Mouse (Mus musculus) neural tube, embryonic 15.5 days (tissue): ENCODE measurements around the gene Atxn1. TPM values are rescaled to one million over a fixed set of nuclear protein-coding genes. Genes with fewer than 3 reads are reported as not detected.

ENCODE experiments used
- ATAC-seq: fragments of 200-750 bp; cut with Nextera tagmentation; 2 replicates; pipeline ENCODE4 v1.8.0; 2017; ENCODE audit warnings: mild to moderate bottlenecking, moderate TSS enrichment, moderate library complexity; ENCODE audit not compliant: low FRiP score
- H3K27ac ChIP-seq: fragments of 300-500 bp; sonication (generic); replicated peaks from 2 replicates; pipeline ENCODE4 v1.5.1; 2015; ENCODE audit warnings: mild to moderate bottlenecking, inconsistent platforms
- H3K27me3 ChIP-seq: fragments of 300-500 bp; sonication (generic); replicated peaks from 2 replicates; pipeline ENCODE4 v1.6.1; 2015; ENCODE audit warnings: inconsistent platforms
- H3K36me3 ChIP-seq: fragments of 300-500 bp; sonication (generic); 2 replicates; pipeline ENCODE4 v1.6.1; 2015; ENCODE audit warnings: inconsistent platforms
- H3K4me1 ChIP-seq: fragments of 300-500 bp; sonication (generic); 2 replicates; pipeline ENCODE4 v1.6.1; 2015; ENCODE audit warnings: inconsistent platforms
- H3K4me2 ChIP-seq: fragments of 300-500 bp; sonication (generic); 2 replicates; pipeline ENCODE4 v1.6.1; 2015; ENCODE audit warnings: inconsistent platforms, mild to moderate bottlenecking, moderate library complexity
- H3K4me3 ChIP-seq: fragments of 300-500 bp; sonication (generic); replicated peaks from 2 replicates; pipeline ENCODE4 v1.5.1; 2015; ENCODE audit warnings: mild to moderate bottlenecking, inconsistent platforms
- H3K9ac ChIP-seq: fragments of 300-500 bp; sonication (generic); replicated peaks from 2 replicates; pipeline ENCODE4 v1.6.1; 2015; ENCODE audit warnings: mild to moderate bottlenecking, inconsistent platforms
- H3K9me3 ChIP-seq: fragments of 300-500 bp; sonication (generic); replicated peaks from 2 replicates; pipeline ENCODE4 v1.6.1; 2016; ENCODE audit warnings: inconsistent platforms
- WGBS: fragments of 180-500 bp; shearing (Covaris S2); methylation state at CpG from one replicate; pipeline ENCODE4 v1.1.7; 2015; ENCODE audit warnings: mixed read lengths; 5-methylcytosine and 5-hydroxymethylcytosine counted together
- polyA plus RNA-seq: library from polyadenylated mRNA; unstranded; fragments of >200 nt; fragmentation: Nextera tagmentation; extraction: Ambion mirVana; gene quantifications from 2 replicates; pipeline ENCODE4 v1.2.1, GENCODE M21; 2015

The Atxn1 gene
- polyA plus RNA-seq, 1 experiment from 2014 or later: 9.5 TPM

GRCm38 (mm10) chr13:45924555-45924954 is 40.3 kb downstream of the Atxn1 start:
- Histone ChIP-seq H3K36me3 (no peaks in the 10 kb centered on the region), H3K4me2 (no peak overlapping the region), H3K27ac (no peak overlapping the region), H3K9ac (no peak overlapping the region), H3K9me3 (no peaks in the 10 kb centered on the region), H3K4me1 (0 out of 2 replicates have a peak, but pooled peaks cover 4% of the 10 kb centered on the region), H3K27me3 (no peaks in the 10 kb centered on the region), H3K4me3 (no peak overlapping the region)
- 85% methylated on average over 7 of the region's 7 CpGs for WGBS
- no peak for ATAC-seq

GRCm38 (mm10) chr13:45923086-45923485 is 41.7 kb downstream of the Atxn1 start:
- no peak overlapping the region for H3K27ac ChIP-seq
- H3K4me2 ChIP-seq: no peak overlapping the region
- H3K36me3 ChIP-seq: no peaks in the 10 kb centered on the region
- no peak overlapping the region for H3K9ac ChIP-seq
- H3K27me3 ChIP-seq: no peaks in the 10 kb centered on the region
- WGBS: 100% methylated on average over 1 of the region's 1 CpGs
- no peaks in the 10 kb centered on the region for H3K9me3 ChIP-seq
- 0 out of 2 replicates have a peak, but pooled peaks cover 4% of the 10 kb centered on the region for H3K4me1 ChIP-seq
- no peak overlapping the region for H3K4me3 ChIP-seq
- no peak for ATAC-seq

DNA sequence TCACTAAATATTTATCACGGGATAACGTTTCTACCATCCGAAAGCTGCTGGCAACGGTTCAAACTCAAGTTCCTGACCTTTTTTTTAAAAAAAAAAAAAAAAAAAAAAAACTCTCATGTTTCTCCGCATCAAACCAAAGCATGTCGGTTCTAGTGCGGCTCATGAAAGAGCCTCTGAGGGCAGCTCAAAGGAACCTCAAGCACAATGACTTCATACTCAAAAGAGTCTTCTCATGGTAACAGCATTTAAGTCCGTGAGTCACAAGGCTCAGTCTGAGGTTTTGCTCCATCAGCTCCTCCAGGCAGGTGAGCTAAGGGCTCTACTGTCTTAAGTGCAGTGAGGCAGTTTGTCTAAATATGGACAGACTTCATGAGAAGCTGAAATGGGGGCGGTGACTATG is 42.3 kb downstream of the Atxn1 start:
- 59% methylated on average over 9 of the region's 9 CpGs for WGBS
- no peaks in the 10 kb centered on the region for H3K9me3 ChIP-seq
- no peak for ATAC-seq
- no peaks in the 10 kb centered on the region for H3K36me3 ChIP-seq
- no peak overlapping the region for H3K4me2 ChIP-seq
- H3K27me3 ChIP-seq: no peaks in the 10 kb centered on the region
- H3K9ac ChIP-seq: no peak overlapping the region
- H3K4me1 ChIP-seq: peaks cover 4% of the 10 kb centered on the region; the same call in 1 of the 2 replicates
- no peak overlapping the region for H3K27ac ChIP-seq
- H3K4me3 ChIP-seq: no peak overlapping the region

- Histone ChIP-seq H3K4me2 (no peak overlapping the region), H3K9me3 (no peaks in the 10 kb centered on the region), H3K36me3 (no peaks in the 10 kb centered on the region), H3K27me3 (no peaks in the 10 kb centered on the region), H3K4me3 (no peak overlapping the region), H3K9ac (no peak overlapping the region), H3K4me1 (peaks cover 10% of the 10 kb centered on the region; the same call in 1 of the 2 replicates), H3K27ac (no peak overlapping the region)
- 96% methylated on average over 13 of the region's 15 CpGs for WGBS
- no peak for ATAC-seq
Measured at GRCm38 (mm10) chr13:45918956-45919711, 45.7 kb downstream of the Atxn1 start.

- H3K27me3 ChIP-seq: no peaks in the 10 kb centered on the region
- ATAC-seq: no peak
- H3K9ac ChIP-seq: no peak overlapping the region
- no peaks in the 10 kb centered on the region for H3K36me3 ChIP-seq
- no peak overlapping the region for H3K4me3 ChIP-seq
- H3K4me1 ChIP-seq: peaks cover 10% of the 10 kb centered on the region; the same call in 1 of the 2 replicates
- WGBS: 69% methylated on average over 12 of the region's 12 CpGs
- no peak overlapping the region; the same call in 1 of the 2 replicates for H3K27ac ChIP-seq
- H3K9me3 ChIP-seq: no peaks in the 10 kb centered on the region
- H3K4me2 ChIP-seq: no peak overlapping the region
Measured at GRCm38 (mm10) chr13:45918006-45918380, 46.8 kb downstream of the Atxn1 start.

DNA sequence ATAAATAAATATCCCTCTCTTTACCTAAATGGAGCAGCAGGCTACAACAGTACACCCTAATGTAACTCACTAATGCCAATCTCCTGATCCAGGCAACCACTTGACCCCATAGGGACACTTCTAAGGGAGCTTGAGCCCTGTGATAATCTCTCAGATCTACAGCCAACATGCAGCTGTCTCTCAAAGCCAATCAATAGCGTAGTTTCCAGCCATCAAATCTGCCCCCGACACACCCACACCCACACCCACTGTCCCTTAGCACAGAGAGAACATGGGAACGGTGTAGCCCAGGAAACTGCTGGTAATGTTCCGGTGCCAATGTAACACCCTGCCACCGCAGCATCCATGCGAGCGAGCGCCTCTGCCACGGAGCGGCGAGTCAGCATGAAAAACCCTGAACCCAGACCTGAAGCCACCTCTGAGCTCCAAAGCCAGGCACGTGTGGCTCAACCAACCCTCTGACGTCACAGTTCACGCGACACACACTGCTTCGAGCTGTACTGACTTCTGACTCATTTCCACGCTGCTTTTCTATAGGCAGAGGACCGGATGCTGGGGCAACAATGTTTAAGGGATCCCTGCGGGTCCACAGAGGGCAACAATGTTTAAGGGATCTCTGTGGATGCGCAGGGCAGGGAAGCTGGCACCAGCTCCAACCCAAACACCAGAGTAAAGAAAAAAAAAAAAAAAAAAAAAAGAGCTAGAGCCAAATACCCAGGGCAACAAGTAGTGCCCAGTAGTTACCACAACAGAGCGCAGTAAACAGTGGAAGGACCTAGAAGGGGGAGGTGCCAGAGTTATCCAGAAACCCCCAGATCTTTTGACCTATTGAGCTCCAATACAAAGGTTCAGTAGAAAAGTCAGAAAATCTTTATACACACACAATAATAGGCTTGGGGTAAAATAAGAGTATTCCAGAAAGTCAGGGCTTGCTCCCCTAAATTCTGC is 47.5 kb downstream of the Atxn1 start:
- H3K27ac ChIP-seq: peak overlapping the region; percentile 9; the same call in 1 of the 2 replicates
- peaks cover 6% of the 10 kb centered on the region; the same call in 1 of the 2 replicates for H3K4me1 ChIP-seq
- 88% methylated on average over 21 of the region's 21 CpGs for WGBS
- no peak overlapping the region for H3K9ac ChIP-seq
- no peak overlapping the region for H3K4me3 ChIP-seq
- H3K4me2 ChIP-seq: no peak overlapping the region
- ATAC-seq: no peak
- no peaks in the 10 kb centered on the region for H3K36me3 ChIP-seq
- H3K9me3 ChIP-seq: no peaks in the 10 kb centered on the region
- no peaks in the 10 kb centered on the region for H3K27me3 ChIP-seq

DNA sequence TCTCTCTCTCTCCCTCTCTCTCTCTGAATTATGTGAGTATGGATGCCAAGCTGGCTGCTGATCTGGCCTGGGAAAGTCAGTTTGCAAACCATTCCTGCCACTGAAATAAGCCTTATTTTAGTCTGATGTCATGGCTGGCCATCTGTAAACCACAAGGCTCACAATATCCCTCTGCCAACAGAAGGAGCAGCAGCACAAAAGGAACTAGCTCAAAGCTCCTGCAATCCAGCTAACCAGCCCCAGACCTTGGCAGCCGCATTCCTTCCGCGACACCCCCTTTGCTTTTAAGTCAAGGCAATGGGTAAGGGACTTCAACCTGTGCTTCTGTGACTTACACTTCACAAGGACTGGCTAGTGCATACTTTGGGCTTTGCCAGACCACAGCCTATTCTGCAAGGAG is 48.9 kb downstream of the Atxn1 start:
- no peak overlapping the region for H3K4me3 ChIP-seq
- no peak overlapping the region for H3K9ac ChIP-seq
- H3K4me2 ChIP-seq: no peak overlapping the region
- 90% methylated on average over 3 of the region's 3 CpGs for WGBS
- ATAC-seq: no peak
- 0 out of 2 replicates have a peak overlapping the region, but pooled peaks have one; percentile 35 for H3K27ac ChIP-seq
- no peaks in the 10 kb centered on the region for H3K9me3 ChIP-seq
- no peaks in the 10 kb centered on the region for H3K27me3 ChIP-seq
- H3K4me1 ChIP-seq: peaks cover 6% of the 10 kb centered on the region; the same call in 1 of the 2 replicates
- no peaks in the 10 kb centered on the region for H3K36me3 ChIP-seq

DNA sequence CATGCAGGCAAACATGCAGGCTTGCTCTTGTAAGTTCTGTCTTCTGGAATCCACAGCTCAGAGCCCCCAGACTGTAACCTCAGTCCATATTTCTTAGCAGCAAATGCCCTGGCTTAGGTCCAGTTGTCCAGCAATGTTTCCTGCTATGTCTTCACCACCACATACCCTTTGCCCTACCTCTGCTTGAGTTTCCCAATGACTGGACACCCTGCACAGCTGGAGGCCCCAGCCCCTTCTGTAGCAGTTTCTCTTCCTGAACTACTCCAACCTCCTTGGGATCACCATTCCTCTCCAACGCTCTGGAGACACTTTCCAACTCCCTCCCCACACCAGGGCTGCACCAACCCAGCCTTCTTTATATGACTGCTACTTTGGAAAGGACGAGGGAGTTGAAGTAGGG is 49.8 kb downstream of the Atxn1 start:
- H3K27me3 ChIP-seq: no peaks in the 10 kb centered on the region
- peaks cover 6% of the 10 kb centered on the region; the same call in 1 of the 2 replicates for H3K4me1 ChIP-seq
- H3K9ac ChIP-seq: no peak overlapping the region
- WGBS: 82% methylated on average over 2 of the region's 2 CpGs
- no peaks in the 10 kb centered on the region for H3K36me3 ChIP-seq
- no peak overlapping the region for H3K4me3 ChIP-seq
- ATAC-seq: no peak
- H3K9me3 ChIP-seq: no peaks in the 10 kb centered on the region
- no peak overlapping the region for H3K4me2 ChIP-seq
- H3K27ac ChIP-seq: no peak overlapping the region

DNA sequence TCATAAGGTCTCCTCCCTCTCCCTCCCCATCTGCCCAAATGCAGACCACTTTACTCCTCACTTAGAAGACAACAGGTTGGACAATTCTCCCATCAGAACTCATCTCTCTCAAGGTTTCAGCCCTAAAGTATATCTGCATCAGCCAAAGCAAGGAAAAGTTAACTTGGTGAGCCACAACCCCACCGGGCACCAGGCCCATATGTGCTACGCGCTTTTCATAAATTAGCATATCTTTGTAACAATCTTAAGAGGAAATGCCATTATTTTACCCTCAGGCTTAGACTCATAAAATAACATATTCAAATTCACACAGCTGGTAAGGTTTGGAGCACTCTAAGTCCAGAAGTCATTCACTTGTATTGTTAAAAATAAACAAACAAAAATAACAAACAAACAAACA is 50.7 kb downstream of the Atxn1 start:
- Histone ChIP-seq H3K4me3 (no peak overlapping the region), H3K4me1 (peaks cover 6% of the 10 kb centered on the region; the same call in 1 of the 2 replicates), H3K4me2 (no peak overlapping the region), H3K27me3 (no peaks in the 10 kb centered on the region), H3K27ac (no peak overlapping the region), H3K36me3 (no peaks in the 10 kb centered on the region), H3K9me3 (no peaks in the 10 kb centered on the region), H3K9ac (no peak overlapping the region)
- ATAC-seq: no peak
- 78% methylated on average over 3 of the region's 3 CpGs for WGBS

DNA sequence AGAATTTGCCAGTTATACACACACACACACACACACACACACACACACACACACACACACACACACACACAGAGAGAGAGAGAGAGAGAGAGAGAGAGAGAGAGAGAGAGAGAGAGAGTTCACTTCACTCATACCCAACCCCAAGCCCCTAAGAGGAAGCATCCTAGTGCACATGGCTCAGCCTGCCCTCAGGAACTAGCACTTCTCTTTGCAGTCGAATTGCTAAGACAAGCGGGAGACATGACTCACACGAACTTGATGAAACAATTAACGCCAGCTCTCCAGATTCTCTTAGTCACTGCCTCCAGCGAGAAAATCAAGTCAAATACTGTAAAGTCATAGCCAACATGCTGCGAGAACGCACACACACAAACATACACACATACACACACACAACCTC is 53.0 kb downstream of the Atxn1 start:
- Histone ChIP-seq H3K27me3 (no peaks in the 10 kb centered on the region), H3K9ac (no peak overlapping the region), H3K4me3 (no peak overlapping the region), H3K4me2 (no peak overlapping the region), H3K4me1 (peaks cover 14% of the 10 kb centered on the region), H3K36me3 (no peaks in the 10 kb centered on the region), H3K9me3 (no peaks in the 10 kb centered on the region), H3K27ac (no peak overlapping the region)
- ATAC-seq: no peak
- WGBS: 80% methylated on average over 7 of the region's 7 CpGs

GRCm38 (mm10) chr13:45911069-45911468 is 53.7 kb downstream of the Atxn1 start:
- Histone ChIP-seq H3K4me2 (no peak overlapping the region), H3K9ac (no peak overlapping the region), H3K4me1 (peaks cover 20% of the 10 kb centered on the region), H3K27me3 (no peaks in the 10 kb centered on the region), H3K9me3 (no peaks in the 10 kb centered on the region), H3K36me3 (no peaks in the 10 kb centered on the region), H3K27ac (no peak overlapping the region), H3K4me3 (no peak overlapping the region)
- ATAC-seq: no peak
- WGBS: 85% methylated on average over 5 of the region's 5 CpGs
